Mouse (Mus musculus) megakaryocyte, embryonic 14.5 days (primary cell): ENCODE measurements around the gene Lgals3.

Source experiments
- FLI1 ChIP-seq: IDR thresholded peaks from 2 replicates; pipeline ENCODE4 v1.6.1; 2012; ENCODE audit warnings: low read length, inconsistent platforms, mixed read lengths
- GATA1 ChIP-seq: IDR thresholded peaks from 3 replicates; pipeline ENCODE4 v1.6.1; 2012; ENCODE audit warnings: mixed read lengths, low read length, inconsistent platforms, borderline replicate concordance

DNA sequence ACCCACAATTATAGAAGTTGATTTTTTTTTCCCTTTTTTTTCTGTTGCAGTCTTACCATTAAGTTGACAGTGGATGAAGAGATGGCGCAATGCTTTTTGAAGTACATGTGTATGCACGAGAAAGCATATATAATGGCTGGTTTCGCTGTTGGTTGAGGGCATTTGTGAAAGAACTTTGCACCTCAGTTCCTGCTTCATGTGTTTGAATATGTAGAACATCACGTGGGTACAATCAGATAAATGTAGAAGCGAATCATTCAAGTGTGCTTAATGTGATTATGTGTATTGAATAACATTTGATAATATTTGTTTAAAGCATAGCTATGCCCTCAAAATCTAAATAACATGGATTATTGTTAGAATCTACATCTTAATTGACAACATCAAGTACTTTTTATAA is 48.2 kb upstream of the Lgals3 start:
- TF ChIP-seq GATA1 (no peak), FLI1 (no peak)
